Mouse (Mus musculus) cerebellum, postnatal 4 days (tissue): Measurements from ENCODE around the gene Plekha4.
"Not testable (repeated sequence)": the region's sequence is repeated elsewhere in the genome, so short reads cannot be mapped to it uniquely, and the experiment has no call there.

Experiments
- DNase-seq, 2 experiments: peaks; one replicate each; pipeline ENCODE4 v3.0.0; 2022; ENCODE audit warnings: low spot score in 2 of 2, mixed read lengths in 1 of 2

The Plekha4 gene

DNA sequence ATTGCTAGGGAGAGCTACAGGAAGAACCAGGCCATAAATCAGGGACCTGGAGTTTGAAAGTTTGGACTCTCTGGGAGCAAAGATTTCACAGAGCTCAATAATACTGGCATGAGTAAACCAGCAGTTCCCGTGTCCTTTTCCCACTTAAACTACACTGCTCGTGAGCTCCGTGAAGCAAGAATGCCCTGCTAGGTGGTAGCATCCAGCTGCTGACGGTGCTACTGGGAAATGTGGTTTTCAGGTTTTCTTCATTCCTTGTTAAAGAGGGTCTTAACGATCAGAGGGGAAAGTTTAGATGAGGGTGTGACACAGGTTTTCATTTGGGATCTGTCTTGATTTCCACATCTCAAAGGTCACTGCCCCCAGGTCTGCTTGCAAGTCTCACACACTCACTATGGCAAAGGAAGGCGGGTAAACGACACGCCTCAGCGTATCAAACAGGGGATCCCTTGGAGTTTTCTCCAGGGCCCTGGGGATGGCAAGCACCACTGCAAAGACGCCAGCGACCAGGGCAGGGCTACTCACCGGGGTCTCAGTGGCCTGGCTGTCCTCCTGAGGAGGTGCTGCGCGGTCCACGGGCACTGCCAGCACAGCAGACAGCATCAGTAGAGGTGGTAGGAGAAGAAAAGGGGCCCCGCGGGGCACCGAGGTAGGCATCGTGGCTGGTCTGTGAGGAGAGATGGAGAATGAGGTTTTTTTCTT, 16.8 kb upstream of the Plekha4 start:
- DNase-seq: no peak

DNA sequence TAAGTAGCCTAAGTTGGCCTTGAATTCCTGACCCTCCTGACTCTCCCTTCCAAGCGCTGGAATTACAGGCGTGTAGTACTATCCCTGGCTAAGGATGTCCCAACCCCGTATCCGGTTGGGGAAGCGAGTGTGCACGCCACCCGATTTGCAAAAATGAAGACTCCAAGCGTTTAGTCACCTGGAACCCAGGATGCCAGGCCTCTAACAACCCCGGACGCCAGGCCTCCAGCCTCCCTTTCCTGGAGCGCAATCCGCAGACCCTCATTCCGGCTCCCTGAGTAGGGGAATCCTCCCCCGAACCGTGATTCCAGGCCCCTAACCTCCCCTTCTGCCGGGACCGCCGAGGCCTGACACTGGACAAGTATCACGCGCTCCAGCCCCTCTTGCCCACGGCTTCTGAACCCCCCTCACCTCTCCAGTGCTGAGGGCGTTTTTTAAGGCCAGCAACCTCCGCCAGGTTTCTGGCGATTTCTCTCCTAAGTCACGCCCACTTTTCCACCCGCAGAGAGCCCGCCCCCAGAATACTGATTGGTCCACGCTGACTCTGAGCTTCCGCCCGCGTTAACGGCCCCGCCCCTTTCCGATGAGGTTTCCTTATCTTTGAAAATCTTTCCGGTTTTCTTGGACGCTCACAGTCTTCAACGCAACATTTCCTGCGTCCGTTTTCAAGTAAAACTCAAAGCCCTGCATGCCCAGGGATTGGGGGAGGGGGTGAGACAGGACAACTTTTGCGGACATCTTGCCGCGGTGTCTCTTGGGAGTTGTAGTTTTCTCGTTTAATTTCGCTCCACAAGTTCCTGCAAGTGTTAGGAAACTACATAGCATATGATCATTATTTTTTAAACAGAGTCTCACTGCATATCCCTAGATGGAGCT, 16.0 kb upstream of the Plekha4 start, which contains the start of gene Nucb1:
TSS of gene Nucb1 (minus strand) at position 495 of the 876 bp plus-strand sequence.
- DNase-seq: peak; percentile 74 to 87

GRCm38 (mm10) chr7:45514411-45514810, 11.7 kb upstream of the Plekha4 start:
- DNase-seq: no peak

- no peak for DNase-seq
Measured at GRCm38 (mm10) chr7:45515436-45515835, 10.7 kb upstream of the Plekha4 start.

DNA sequence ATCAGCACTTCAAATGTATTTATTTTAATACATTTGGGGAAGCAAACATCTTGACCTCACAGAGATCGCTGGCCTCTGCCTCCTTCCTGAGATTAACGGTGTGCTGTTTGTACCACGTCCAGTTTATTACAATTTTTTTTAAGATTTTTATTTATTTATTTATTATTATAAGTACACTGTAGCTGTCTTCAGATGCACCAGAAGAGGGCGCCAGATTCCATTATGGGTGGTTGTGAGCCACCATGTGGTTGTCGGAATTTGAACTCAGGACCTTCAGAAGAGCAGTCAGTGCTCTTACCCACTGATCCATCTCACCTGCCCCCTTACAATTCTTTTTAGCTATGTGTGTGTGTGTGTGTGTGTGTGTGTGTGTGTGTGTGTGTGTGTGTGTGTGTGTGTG, 9.3 kb upstream of the Plekha4 start:
- DNase-seq: not testable (repeated sequence)

GRCm38 (mm10) chr7:45518618-45519017, 7.5 kb upstream of the Plekha4 start:
- DNase-seq: no peak

DNA sequence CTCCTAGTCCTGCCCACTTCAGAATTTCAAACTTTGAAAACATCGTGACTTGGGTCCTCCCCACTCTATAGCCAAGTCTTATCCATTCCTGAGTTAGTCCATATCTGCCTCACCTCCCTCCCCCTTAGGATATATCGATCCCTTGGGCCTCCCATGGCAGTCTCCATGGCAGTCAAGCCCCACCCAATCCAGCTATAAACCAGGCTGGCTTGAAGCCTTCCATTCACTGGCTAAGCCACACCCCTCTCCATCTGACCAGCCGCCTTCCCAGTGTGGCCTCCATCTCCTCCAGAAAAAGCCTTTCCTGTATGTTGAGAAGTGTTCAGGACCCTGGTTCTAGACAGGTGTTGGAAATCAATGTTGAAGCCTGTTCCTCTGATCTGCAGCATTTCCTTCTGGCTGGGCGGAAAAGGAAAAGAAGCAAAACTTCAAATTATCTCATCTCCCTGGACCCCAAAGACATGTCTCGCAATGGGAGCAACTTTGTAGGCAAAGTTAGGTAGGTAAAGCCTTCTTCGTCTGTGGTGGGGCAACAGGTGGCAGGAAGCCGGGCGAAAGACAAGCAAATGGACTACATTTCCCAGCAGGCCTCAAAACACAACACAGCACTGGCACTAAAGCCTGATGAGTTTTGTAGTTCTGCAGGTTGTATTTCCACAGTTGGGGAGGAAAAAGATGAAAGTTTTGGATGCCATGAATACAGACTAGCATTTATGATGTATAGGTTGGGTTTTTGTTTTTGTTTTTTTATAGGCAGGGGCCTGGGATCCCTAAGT, 6.6 kb upstream of the Plekha4 start:
- DNase-seq: no peak

GRCm38 (mm10) chr7:45520605-45521004, 5.5 kb upstream of the Plekha4 start:
- no peak for DNase-seq

DNA sequence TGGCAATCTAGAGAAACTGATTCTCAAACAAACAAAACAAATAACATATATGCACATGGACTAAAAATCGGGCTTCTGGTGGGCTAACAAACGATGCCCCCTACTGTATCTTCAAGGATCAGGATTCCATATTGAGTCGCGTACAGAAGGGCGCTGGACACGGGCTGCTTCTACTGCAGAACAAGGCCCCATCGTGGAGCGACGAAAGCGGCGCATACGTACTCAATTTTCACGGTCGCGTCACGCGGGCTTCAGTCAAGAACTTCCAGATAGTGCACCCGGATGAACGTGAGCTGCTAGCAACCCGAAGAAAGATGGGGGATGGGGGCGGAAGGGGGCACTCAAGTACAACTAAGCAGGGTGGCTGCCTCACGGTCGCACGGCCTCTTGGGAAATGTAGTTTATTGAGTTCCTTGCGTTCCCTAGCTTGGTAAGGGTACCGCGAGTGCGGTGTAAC, 4.4 kb upstream of the Plekha4 start:
- peak; percentile 54 to 79 for DNase-seq

- DNase-seq: no peak
Measured at GRCm38 (mm10) chr7:45522194-45522752, 3.9 kb upstream of the Plekha4 start.

DNA sequence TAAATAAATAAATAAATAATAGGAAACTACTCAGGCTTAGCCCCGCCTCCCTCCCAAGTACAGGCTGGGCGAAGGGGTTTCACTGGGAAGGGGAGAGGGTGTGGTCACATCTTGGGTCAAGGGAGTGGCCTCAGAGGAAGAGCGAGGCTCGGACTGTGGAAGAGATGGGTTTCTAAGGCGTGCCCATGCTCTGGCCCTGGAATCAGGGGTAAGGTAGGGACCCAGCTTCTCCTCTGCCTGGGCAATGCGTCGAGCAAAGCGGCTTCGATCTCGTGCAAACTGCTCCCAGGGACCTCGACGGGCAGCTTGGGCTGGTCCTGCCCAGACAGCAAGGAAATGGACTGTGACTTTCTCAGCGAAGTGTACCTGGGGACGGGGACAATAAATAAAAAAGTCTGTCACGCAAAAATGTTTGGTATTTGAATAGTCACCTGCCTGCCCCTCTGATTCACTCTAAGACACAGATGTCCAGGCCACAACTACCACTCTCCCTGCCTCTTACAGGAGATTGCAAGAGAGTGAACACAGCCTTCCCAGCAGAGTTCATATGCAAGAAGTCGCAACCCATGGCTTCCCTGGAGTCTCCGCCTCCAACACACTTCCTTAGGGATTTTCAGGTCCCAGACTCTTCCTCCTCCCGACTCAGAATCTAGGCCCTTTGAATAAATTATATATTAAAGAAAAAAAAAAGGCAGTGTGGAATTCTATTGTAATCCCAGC, 3.0 kb upstream of the Plekha4 start:
- DNase-seq: no peak

GRCm38 (mm10) chr7:45523678-45524170, 2.4 kb upstream of the Plekha4 start:
- no peak for DNase-seq

GRCm38 (mm10) chr7:45524841-45525621, 1.1 kb upstream of the Plekha4 start:
- no peak for DNase-seq

DNA sequence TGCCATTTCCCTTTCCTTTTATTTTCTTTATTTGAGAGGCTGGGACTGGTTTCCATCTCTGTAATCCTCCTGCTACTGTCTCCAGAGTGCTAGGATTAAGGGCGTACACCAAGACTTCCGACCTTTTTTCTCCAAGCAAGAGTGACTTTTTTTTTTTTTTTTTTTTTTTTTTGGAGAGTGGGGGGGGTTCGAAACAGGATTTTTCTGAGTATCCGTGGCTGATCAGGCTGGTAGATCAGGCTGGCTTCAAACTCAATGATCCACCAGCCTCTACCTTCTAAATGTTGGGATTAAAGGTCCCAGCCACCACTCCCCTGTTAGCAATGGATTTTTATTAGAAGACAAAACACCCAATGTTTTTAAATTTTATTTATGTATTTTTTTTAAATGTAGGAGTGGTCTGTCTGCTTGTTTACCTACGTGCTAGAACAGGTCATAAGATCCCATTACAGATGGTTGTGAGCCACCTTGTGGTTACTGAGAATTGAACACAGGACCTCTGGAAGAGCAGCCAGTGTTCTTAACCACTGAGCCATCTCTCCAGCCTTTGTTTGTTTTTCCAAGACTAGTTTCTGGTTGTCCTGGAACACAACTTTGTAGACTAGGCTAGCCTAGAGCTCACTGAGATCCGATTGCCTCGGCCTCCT, 467 bp downstream of the Plekha4 start:
- DNase-seq: no peak

- DNase-seq: not testable (repeated sequence)
Measured at GRCm38 (mm10) chr7:45527169-45527568, 1.0 kb downstream of the Plekha4 start.

- DNase-seq: no peak
Measured at GRCm38 (mm10) chr7:45529461-45529860, 3.3 kb downstream of the Plekha4 start.

DNA sequence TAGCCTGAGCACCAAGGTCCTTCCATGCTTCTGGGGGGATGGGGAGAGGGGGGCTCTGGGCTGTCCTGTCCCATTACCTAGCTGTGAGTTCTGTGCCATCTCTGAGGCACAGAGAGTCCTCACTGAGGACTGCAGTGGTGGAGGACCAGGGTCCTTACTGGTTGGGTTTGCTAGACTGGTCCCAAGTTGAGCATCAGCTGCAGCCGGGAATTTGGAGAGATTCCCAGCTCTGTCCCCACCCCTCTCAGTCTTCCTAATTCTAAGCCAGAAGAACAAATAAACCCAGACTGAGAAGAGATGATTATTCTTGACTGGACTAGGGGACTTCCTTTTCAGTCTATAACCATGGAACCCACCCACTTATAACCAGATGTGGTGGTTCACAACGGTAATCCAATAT, 4.5 kb downstream of the Plekha4 start:
- no peak for DNase-seq

- DNase-seq: no peak
Measured at GRCm38 (mm10) chr7:45535676-45536075, 9.5 kb downstream of the Plekha4 start.

DNA sequence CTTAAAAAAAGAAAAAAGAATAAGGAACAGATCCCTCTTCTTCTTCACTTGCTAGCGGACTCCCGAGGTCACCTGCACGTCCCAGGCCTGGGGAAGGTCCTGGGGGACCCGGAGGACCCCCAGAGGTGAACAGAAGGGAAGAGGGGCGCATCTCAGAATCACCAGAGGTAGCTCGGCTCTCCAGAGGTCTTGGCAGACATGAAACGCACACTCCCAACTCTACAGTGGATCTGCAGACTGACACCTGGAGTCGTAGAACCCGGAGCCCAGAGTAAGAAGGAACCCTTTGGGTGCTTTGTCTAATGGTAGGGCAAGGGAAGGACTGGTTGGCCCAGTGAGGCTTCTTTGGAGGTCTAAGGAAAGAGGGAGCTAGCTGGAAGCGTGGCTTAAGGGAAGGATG, 11.5 kb downstream of the Plekha4 start:
- no peak for DNase-seq
